Mouse (Mus musculus) ovary, postnatal 14 days (tissue): ENCODE data around the gene Ttc9.

Experiments used
- DNase-seq: peaks from one replicate; pipeline ENCODE4 v3.0.0; 2022; ENCODE audit warnings: low spot score

Ttc9 gene

DNA sequence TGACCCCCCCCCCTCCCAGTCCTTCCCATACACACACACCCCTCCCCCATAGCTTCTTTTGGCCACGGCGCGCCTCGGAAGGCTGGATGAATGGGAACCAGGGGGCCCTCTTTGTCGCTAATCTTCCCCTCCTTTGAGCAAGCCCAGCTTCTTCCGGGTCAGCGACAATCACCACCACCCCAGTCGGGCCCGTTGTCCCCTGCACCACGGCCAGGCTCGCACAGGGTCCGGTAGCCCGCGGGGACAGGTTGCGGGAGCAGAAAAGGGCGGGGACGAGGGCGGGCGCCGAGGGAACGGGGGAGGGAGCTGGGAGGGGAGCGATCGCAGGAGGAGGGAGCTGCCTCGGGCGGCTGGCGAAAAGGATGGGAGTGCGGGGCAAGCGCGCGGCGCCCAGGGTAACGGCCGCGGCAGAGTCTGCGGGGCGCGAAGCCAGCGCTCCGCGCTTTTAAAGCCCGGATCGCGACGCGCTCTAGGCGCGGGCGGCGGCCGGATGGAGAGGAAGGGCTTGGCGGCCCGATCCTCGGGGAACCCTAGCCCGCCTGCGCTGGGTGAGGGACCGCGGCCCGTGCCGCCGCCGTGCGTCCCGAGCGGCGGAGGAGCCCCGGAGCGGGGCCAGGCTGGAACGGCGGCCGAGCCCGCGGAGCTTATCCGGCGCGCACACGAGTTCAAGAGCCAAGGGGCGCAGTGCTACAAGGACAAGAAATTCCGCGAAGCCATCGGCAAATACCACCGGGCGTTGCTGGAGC is at the start of gene Ttc9:
TSS of gene Ttc9 (plus strand) at position 335 of the 746 bp plus-strand sequence.
- DNase-seq: no peak

DNA sequence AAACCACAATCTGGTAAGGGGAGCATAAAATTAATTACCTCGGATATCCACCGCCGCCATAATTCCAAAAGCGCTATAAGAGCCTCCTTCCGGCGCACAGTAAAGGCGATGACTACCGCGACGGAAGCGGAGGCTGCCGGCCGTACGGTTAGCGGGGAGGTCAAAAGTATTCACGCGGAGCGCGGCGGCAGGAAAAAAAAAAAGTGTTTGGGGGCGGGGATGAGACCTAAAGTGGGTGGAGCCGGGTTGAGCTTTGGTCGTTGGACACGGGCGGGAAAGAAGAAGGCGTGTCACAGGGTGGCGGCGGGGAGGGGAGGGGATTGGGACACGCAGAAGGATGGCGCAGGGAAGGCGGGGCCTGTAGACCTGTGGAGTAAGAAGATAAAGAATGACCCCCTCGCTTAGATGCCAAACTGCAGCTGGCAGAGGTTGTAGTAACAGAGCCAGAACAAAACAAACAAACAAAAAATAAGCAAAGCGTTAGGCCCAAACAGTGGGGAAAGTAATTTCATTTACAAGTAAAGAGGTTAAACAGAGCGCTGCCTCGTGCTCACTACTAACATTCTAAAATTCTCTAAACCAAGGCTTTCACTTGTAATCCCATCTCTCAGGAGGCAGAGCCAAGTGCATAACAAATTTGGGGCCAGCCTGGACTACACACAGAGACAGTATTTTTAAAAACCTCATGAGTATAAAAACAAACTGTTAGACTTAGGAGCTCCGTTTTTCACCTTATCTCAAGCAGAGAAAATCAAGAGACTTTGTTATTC is 36.0 kb upstream of the Ttc9 start, which contains the start of gene Med6:
TSS of gene Med6 (minus strand) at position 107 of the 770 bp plus-strand sequence.
- DNase-seq: peak; percentile 91

DNA sequence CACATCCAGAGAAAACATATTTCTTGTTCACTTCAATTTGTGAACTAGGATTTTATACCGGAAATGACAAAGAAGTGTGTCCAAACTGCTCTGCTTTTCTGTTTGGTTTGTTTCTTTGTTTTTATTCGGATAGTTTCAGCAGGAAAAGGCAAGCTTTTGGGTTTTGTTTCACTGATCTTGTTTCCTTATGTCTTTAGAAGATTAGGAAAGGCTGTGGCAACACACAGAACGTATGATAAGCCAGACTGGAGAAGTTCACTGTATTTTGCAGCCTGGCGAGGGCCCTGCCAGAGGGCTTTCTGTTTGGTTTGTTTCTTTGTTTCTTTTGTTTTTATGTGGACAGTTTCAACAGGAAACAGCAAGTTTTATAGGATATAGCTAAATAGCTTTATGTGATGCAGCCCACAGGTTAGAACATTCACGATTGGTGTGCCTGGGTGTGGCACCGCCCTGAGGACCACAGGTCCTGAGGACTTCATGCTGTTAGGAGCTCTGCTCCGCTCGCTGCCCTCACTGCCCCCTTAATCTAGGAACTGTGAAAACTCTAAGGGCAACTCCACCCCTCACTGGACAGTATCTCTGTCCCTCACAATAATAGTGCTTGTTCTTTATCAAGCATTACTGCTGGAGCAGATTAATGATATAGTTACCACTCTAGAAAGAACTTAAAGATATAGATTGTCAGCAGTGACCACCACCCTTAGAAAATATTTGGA is 34.3 kb upstream of the Ttc9 start:
- no peak for DNase-seq

DNA sequence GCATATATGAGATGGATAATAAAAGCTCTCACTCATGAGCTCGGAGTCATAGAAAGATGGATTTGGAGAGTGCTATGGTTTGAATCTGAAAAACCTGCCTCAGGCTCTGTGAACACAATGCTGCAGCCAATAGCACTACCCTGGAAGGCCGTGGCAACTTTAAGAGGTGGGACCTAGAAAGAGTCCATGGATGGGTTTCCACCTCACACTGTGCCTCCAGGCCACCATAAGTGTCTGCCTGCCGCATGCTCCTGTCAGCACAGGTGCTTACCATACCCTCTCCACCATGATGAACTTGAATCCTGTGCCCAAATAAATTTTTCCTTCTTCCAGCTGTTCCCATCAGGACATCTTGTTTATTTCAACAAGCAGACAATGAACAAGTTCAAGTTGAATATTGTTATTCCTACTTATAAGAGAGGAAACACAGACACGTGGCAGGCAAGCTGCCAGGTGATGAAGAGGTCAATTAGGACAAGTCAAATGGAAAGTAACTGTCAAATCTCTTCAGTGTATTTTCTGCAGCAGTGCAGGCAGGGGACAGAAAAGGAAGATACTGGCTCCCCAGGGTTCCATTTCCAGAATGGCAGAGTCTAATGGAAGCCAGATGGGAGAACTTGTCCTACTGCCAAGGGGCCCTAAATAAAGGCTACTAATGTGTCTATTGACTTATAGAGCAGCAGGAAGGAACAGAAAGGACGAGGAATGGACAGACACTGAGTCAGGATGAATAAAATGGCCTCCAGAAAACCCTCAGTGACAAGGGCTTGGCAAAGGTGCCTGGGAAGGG is 25.9 kb upstream of the Ttc9 start:
- no peak for DNase-seq

DNA sequence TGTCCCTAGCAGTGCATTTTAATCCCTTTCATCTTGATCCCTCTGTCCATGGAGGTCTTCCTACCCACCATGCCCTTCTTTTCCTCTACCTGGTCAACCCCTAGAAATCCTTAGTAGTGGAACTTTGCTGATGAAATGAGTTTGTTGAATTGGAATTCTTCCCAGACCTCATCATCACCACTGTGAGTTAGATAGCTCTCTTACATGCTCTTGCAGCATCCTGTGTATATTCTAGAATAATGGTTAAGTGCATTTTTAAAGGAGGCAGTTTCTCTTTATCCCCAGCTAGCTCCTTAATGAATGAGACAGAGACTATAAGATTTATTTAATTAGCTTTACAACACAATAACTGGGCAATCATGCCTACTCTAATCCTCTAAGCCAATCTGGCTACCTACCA is 21.6 kb upstream of the Ttc9 start:
- no peak for DNase-seq

DNA sequence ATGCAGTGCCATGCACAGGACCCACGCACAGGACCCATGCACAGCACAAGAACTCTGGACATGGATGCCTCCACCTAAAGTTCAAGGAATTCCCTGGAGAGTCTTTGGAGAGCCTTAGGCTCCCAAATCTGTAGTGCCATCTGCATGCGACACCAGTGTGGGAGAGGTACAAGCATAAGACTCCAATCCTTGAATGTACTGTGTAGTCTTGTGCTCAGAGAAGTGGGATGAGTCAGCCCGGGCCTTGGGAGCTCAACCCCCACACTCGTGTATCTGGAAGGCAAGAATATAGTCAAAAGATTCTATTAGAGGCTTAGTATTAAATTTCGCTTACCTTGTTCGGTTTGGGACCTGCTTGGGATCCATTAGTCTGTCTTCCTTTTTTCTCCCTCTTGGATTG is 15.2 kb upstream of the Ttc9 start:
- DNase-seq: no peak

DNA sequence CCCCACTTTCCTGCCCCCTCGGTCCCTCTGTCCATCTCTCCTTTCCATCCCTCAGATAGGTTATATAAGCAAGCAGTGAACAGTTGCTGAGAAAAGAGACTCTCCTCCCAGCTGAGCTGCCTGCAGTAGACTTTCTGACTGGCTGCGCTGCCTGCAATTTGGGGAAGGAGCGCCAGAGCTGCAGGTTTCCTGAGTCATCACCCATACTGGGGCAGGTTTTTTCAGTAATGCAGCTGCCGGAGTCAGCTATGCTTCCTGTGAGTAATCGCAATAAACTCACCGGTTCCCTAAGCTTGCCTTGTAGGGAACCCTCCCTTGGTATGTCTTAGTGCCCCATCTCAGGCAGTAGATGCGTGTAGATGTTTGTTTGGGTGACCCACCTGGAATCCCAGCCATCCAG is 14.1 kb upstream of the Ttc9 start:
- no peak for DNase-seq

- peak; percentile 73 for DNase-seq
Measured at GRCm38 (mm10) chr12:81619302-81619701, 11.7 kb upstream of the Ttc9 start.

GRCm38 (mm10) chr12:81623377-81623776 is 7.7 kb upstream of the Ttc9 start:
- DNase-seq: no peak

GRCm38 (mm10) chr12:81626226-81626861 is 4.7 kb upstream of the Ttc9 start:
- DNase-seq: no peak

- no peak for DNase-seq
Measured at GRCm38 (mm10) chr12:81627426-81627825, 3.6 kb upstream of the Ttc9 start.

DNA sequence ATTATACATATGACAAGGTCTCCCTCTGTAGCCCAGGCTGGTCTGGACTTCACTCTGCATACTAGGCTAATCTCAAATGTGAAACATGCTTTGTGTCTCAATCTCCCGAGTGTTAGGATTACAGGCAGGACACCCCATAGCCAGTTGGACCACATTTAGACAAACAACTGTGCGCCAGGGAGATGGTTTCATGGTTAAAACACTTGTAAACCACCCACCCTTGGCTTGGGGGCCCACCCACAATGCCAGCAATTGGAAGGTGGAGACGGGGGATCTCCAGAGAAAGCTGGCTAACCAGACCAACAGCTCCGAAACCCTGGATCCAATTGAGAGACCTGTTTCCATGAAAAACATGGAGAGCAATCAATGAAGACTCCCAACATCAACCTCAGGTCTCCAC is 3.0 kb upstream of the Ttc9 start:
- no peak for DNase-seq

DNA sequence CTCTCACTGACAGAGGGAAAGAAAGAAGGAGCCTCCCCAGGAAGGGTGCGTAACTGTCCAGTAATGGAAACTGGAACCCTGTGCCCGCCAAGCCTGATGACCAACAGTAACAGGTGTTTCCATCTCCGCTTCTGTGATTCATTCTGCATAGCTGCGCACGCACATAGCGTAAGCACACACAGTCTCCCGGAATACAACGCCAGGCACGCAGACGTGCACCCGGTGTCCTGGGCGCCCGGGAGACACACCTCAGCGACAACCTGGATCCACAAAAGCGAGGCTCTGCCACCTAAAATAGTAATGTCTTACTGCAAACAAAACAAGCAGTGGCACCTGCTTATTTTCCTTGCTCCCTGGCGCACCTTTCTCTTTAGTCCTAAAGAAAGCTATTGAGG is 532 bp upstream of the Ttc9 start:
- no peak for DNase-seq

DNA sequence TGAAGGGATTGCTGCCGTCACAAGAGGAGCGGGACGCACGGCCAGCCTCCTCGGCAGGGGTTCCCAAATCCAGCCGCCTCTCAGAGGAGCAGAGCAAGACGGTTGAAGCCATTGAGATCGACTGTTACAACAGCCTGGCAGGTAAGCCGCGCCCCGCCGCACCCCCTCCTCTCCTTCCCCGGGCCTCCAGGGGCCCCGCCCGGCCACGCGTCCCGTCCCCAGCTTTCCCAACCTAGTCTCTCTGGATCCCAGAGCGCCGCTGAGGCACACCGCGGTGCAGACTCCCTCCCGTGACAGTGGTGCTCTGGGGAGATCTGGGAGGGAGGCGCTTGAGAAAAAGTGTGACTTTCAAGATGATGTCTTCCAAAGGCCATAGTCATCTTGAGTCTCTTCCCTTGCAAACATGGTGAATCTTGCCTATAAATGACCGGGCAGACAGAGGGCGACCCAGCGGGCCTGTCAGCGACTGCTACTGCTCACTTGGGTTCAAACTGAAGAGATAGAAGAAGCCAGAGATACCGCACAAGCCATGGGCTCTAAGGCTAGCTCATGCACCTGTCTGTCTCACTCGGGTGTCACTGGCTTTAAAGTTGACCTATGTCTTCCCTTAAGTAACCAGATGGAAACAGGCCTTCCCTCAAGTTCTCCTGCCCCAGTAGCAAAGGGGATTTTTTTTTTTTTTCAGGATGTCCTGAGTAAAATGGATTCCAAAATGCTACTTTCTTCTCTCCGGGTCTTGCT is 782 bp downstream of the Ttc9 start:
- DNase-seq: no peak

DNA sequence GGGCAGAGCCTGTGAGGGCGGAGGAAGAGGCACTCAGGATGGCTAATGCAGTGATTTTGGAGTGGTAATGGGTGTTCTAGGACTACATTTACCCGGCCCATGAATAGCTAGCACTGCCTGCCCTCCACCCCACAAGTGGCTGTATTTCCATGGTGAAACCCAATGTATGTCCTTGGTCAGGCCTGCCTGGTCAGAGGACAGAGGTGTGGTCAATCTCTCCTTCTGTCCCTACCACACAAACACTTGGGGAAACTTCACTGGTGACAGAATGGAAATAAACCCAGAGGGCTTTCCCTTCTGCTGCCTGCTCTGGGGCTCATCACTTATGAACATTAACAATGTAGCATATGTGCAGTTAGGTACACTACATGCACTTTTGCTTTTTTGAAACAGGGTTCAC is 2.2 kb downstream of the Ttc9 start:
- no peak for DNase-seq

DNA sequence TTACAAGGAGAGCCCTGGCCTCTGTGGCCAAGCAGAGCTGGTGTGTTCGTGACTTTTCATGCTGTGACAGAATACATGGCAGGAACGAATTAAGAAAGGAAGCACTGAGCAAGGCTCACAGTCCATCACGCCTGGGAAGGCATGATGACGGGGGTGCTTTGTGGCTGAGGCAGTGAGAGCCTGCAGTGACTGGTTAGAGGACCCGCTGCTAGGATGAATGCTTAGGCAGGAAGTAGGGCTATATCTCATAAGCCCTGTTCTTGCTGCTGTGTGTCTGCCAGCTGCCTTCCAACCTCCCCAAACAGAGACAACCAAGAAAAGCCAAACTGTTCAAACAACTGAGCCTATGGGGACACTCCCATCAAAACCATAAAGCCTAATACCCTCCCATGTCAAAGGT is 9.6 kb downstream of the Ttc9 start:
- no peak for DNase-seq

- no peak for DNase-seq
Measured at GRCm38 (mm10) chr12:81642361-81643082, 11.5 kb downstream of the Ttc9 start.

- DNase-seq: no peak
Measured at GRCm38 (mm10) chr12:81646811-81647210, 15.8 kb downstream of the Ttc9 start.

- peak; percentile 18 for DNase-seq
Measured at GRCm38 (mm10) chr12:81653344-81653743, 22.3 kb downstream of the Ttc9 start.

DNA sequence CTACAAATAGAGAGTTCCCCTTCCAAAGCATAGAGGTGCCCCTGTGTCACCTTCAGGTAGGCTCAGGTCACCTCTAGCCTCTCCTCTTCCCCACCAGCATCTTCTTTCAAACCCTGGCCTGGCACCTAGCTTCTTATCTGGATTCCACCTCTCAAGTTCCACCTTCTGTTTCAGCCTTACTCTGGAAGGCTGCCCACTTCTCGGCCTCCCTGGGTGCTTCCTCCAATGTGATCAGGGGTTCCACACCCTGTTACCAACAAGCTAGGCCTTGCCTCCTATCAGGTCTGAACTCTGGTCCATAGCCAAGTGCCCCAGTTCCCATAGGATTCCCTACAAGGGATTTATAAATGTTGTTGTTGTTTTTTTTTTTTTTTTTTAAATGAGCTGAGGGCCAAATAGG is 26.3 kb downstream of the Ttc9 start:
- no peak for DNase-seq
